ENCODE assay signal across 18 mouse cellular contexts in genomic region chr12:16285061-16285460, GRCm38 (mm10).
DNase-seq lines count a peak whose midpoint lies in the region; TF ChIP-seq lines count a peak whose summit lies in the region.
"Had no signal": no experiment of that assay in that cellular context is flagged by ENCODE, and none has a peak within 500 bp of the region (broad histone marks: within the 10 kb centered on the region; RNA-seq: fewer than 3 reads in every experiment).

No protein-coding gene starts in this region.

- H3K9ac ChIP-seq in ES-E14 (ENCODE audit: insufficient read depth, low read depth, low read length, poor library complexity, severe bottlenecking), result no peak overlapping the region
- H3K9ac ChIP-seq: embryonic facial prominence, embryonic 12.5 days; forebrain, embryonic 13.5 days; forebrain, embryonic 15.5 days; forebrain, postnatal 0 days had no signal

- no peaks in the 10 kb centered on the region for H3K36me3 ChIP-seq in ES-E14 (ENCODE audit: control insufficient read depth, insufficient read depth, low read length, poor library complexity, severe bottlenecking)
- H3K36me3 ChIP-seq: embryonic facial prominence, embryonic 10.5 days; embryonic facial prominence, embryonic 12.5 days; forebrain, embryonic 15.5 days had no signal

- H3K9me3 ChIP-seq in ES-E14 (ENCODE audit: control insufficient read depth, insufficient read depth, low read depth, low read length), result no peaks in the 10 kb centered on the region
- H3K9me3 ChIP-seq: embryonic facial prominence, embryonic 10.5 days; embryonic facial prominence, embryonic 12.5 days; forebrain, embryonic 15.5 days had no signal

- no peak overlapping the region for H3K4me3 ChIP-seq in ES-E14 (ENCODE audit: insufficient read depth in 1 of 2, low read depth in 1 of 2, low read length in 2 of 2, poor library complexity in 1 of 2, severe bottlenecking in 1 of 2)
- H3K4me3 ChIP-seq: embryonic facial prominence, embryonic 10.5 days; embryonic facial prominence, embryonic 12.5 days; forebrain, embryonic 13.5 days; forebrain, embryonic 15.5 days had no signal

- in situ Hi-C loops in ES-E14 (cut with MboI; ENCODE audit: low sequenced_read_pairs in 2 of 2, unreplicated experiment in 2 of 2), result no loop called here

- H3K4me1 ChIP-seq in ES-E14 (ENCODE audit: control insufficient read depth in 2 of 2, insufficient read depth in 2 of 2, low read length in 2 of 2, poor library complexity in 1 of 2), result peaks cover 2% of the 10 kb centered on the region in 2 experiments; a peak in 2 of 4 replicates
- H3K4me1 ChIP-seq: embryonic facial prominence, embryonic 10.5 days; embryonic facial prominence, embryonic 12.5 days; forebrain, embryonic 13.5 days; forebrain, embryonic 15.5 days had no signal

- H3K27ac ChIP-seq in ES-E14 (ENCODE audit: insufficient read depth, low read depth, low read length, poor library complexity, severe bottlenecking), result no peak overlapping the region
- H3K27ac ChIP-seq: embryonic facial prominence, embryonic 10.5 days; embryonic facial prominence, embryonic 12.5 days; forebrain, embryonic 13.5 days; forebrain, embryonic 15.5 days had no signal

- peak; percentile 72 for DNase-seq in ES-CJ7 (ENCODE audit: low read depth, low spot score)
- DNase-seq in ES-E14 (ENCODE audit: low read depth, low spot score), result peak; percentile 27
- peak; percentile 78 for DNase-seq in ZHBTc4 (ENCODE audit: low read depth, low spot score)
- no peak for DNase-seq in frontal cortex, adult 2 months (ENCODE audit: extremely low spot score in 1 of 2, low spot score in 1 of 2)
- DNase-seq in thymus, postnatal 36 days, result no peak
- DNase-seq: adrenal gland, adult 8-10 months; adrenal gland, postnatal 14 days; adrenal gland, postnatal 36 days; cerebellum, adult 11-12 months; cerebellum, adult 2 months; cerebellum, adult 9-10 months; cerebellum, postnatal 10 days; cerebellum, postnatal 25 days; forebrain, postnatal 0 days had no signal

TF ChIP-seq in ES-E14, 5 proteins besides CTCF, POLR2A, EP300 and RAD21:
- TF ChIP-seq ZNF384 (IDR thresholded peaks at IDR 0.05; ENCODE audit: low read depth, low read length), result no peak

Comparison
In these comparisons a context has a peak if more than half of its experiments do, and no peak if none do; other contexts are left out.
1. DNase-seq: peak in ES-CJ7 (single experiment), ES-E14 (single experiment) and ZHBTc4 (single experiment); none in frontal cortex, adult 2 months (0 of 2) and thymus, postnatal 36 days (0 of 2).